In the genomic region with DNA sequence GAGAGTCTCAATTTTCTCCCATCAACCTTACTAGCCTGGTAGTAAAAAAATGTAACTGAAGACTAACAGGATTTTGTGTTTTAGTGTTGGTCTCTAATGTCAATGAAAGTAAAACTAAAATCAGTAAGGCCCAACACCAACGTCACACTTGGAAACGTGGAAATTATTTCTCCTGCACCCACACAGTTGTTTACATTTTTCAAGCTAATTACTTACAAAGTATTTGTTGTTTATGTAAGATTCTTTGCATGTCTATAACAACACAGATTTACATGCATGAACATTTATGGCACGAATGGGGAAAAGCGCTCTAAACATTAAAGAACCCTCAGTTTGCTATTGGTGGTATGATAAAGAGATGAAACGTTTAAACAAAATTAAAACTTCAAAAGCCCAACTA, we compare ENCODE assay signal across 14 mouse cellular contexts. TPM values are rescaled to one million over a fixed set of nuclear protein-coding genes. Genes with fewer than 3 reads are reported as not detected.
A peak's percentile ranks its signal among the peaks of the same experiment; 100 is the strongest.
DNase-seq lines count a peak whose midpoint lies in the region; ATAC-seq lines count a peak whose summit lies in the region.
"Had no signal": no experiment of that assay in that cellular context is flagged by ENCODE, and none has a peak within 500 bp of the region (broad histone marks: within the 10 kb centered on the region; RNA-seq: fewer than 3 reads in every experiment).

No protein-coding gene starts in this region.

- H3K9me3 ChIP-seq in forebrain, embryonic 10.5 days: no peaks in the 10 kb centered on the region
- H3K9me3 ChIP-seq in forebrain, embryonic 12.5 days: no peaks in the 10 kb centered on the region
- no peaks in the 10 kb centered on the region for H3K9me3 ChIP-seq in kidney, embryonic 15.5 days (replicated peaks)
- no peaks in the 10 kb centered on the region for H3K9me3 ChIP-seq in midbrain, embryonic 12.5 days
- H3K9me3 ChIP-seq in midbrain, embryonic 16.5 days (replicated peaks; ENCODE audit: control insufficient read depth, low read length, poor library complexity, severe bottlenecking): no peaks in the 10 kb centered on the region
- H3K9me3 ChIP-seq: embryonic facial prominence, embryonic 13.5 days; forebrain, embryonic 13.5 days; liver, embryonic 13.5 days had no signal

- no peaks in the 10 kb centered on the region for H3K36me3 ChIP-seq in forebrain, embryonic 10.5 days (replicated peaks)
- H3K36me3 ChIP-seq in forebrain, embryonic 12.5 days (replicated peaks): no peaks in the 10 kb centered on the region
- no peaks in the 10 kb centered on the region for H3K36me3 ChIP-seq in kidney, embryonic 15.5 days
- no peaks in the 10 kb centered on the region for H3K36me3 ChIP-seq in midbrain, embryonic 12.5 days
- H3K36me3 ChIP-seq in midbrain, embryonic 16.5 days (ENCODE audit: control insufficient read depth, insufficient read depth, low read length): no peaks in the 10 kb centered on the region
- H3K36me3 ChIP-seq: embryonic facial prominence, embryonic 13.5 days; liver, embryonic 13.5 days had no signal

- ATAC-seq in forebrain, embryonic 12.5 days (ENCODE audit: low FRiP score): no peak
- ATAC-seq in kidney, embryonic 15.5 days (replicated peaks; ENCODE audit: low FRiP score): no peak
- no peak for ATAC-seq in midbrain, embryonic 12.5 days (ENCODE audit: low FRiP score, low read depth)
- ATAC-seq in midbrain, embryonic 16.5 days: no peak

- 79% methylated on average over 5 of the region's 5 CpGs for WGBS in forebrain, embryonic 10.5 days
- WGBS in forebrain, embryonic 12.5 days: 66% methylated on average over 5 of the region's 5 CpGs
- 68% methylated on average over 5 of the region's 5 CpGs for WGBS in kidney, embryonic 15.5 days
- 67% methylated on average over 5 of the region's 5 CpGs for WGBS in midbrain, embryonic 12.5 days
- WGBS in midbrain, embryonic 16.5 days: 65% methylated on average over 5 of the region's 5 CpGs

- DNase-seq in forebrain, embryonic 10.5 days (ENCODE audit: extremely low spot score, low spot score): no peak
- no peak for DNase-seq in kidney, adult 18-20 months
- DNase-seq in right cerebral cortex, postnatal 25 days: no peak
- DNase-seq in adrenal gland, adult (ENCODE audit: inconsistent age in 2 of 2, low spot score in 1 of 2): no peak
- DNase-seq: cerebellum, adult 18-20 months; left cerebral cortex, postnatal 4 days; liver, embryonic 13.5 days; right cerebral cortex, postnatal 4 days had no signal

- H3K4me1 ChIP-seq in forebrain, embryonic 10.5 days: peaks cover 56% of the 10 kb centered on the region
- peaks cover 39% of the 10 kb centered on the region for H3K4me1 ChIP-seq in forebrain, embryonic 12.5 days
- peaks cover 27% of the 10 kb centered on the region for H3K4me1 ChIP-seq in kidney, embryonic 15.5 days
- peaks cover 34% of the 10 kb centered on the region for H3K4me1 ChIP-seq in midbrain, embryonic 12.5 days
- peaks cover 25% of the 10 kb centered on the region for H3K4me1 ChIP-seq in midbrain, embryonic 16.5 days (ENCODE audit: control insufficient read depth, insufficient read depth, low read length)
- H3K4me1 ChIP-seq: liver, embryonic 13.5 days had no signal

- H3K9ac ChIP-seq in forebrain, embryonic 12.5 days: no peak overlapping the region
- H3K9ac ChIP-seq in kidney, embryonic 15.5 days: no peak overlapping the region
- no peak overlapping the region for H3K9ac ChIP-seq in midbrain, embryonic 12.5 days (replicated peaks)
- no peak overlapping the region for H3K9ac ChIP-seq in midbrain, embryonic 16.5 days (ENCODE audit: low read depth, low read length)
- H3K9ac ChIP-seq: embryonic facial prominence, embryonic 13.5 days; forebrain, embryonic 13.5 days; liver, embryonic 13.5 days had no signal

- no peak overlapping the region for H3K4me3 ChIP-seq in forebrain, embryonic 10.5 days
- no peak overlapping the region for H3K4me3 ChIP-seq in forebrain, embryonic 12.5 days (replicated peaks)
- no peak overlapping the region for H3K4me3 ChIP-seq in kidney, embryonic 15.5 days (replicated peaks)
- no peak overlapping the region for H3K4me3 ChIP-seq in midbrain, embryonic 12.5 days
- H3K4me3 ChIP-seq in midbrain, embryonic 16.5 days (ENCODE audit: low read depth, low read length): no peak overlapping the region
- H3K4me3 ChIP-seq: embryonic facial prominence, embryonic 13.5 days; forebrain, embryonic 13.5 days; liver, embryonic 13.5 days had no signal

- peak overlapping the region; percentile 36; the same call in 1 of the 2 replicates for H3K27ac ChIP-seq in forebrain, embryonic 10.5 days
- H3K27ac ChIP-seq in forebrain, embryonic 12.5 days: no peak overlapping the region
- 0 out of 2 replicates have a peak overlapping the region, but pooled peaks have one; percentile 60 for H3K27ac ChIP-seq in kidney, embryonic 15.5 days
- 0 out of 2 replicates have a peak overlapping the region, but pooled peaks have one; percentile 6 for H3K27ac ChIP-seq in midbrain, embryonic 12.5 days (replicated peaks)
- H3K27ac ChIP-seq in midbrain, embryonic 16.5 days (ENCODE audit: low read length): no peak overlapping the region
- H3K27ac ChIP-seq: embryonic facial prominence, embryonic 13.5 days; forebrain, embryonic 13.5 days; liver, embryonic 13.5 days had no signal

- H3K4me2 ChIP-seq in forebrain, embryonic 12.5 days: no peak overlapping the region
- no peak overlapping the region for H3K4me2 ChIP-seq in kidney, embryonic 15.5 days
- H3K4me2 ChIP-seq in midbrain, embryonic 12.5 days (replicated peaks): no peak overlapping the region
- H3K4me2 ChIP-seq in midbrain, embryonic 16.5 days (ENCODE audit: low read length): no peak overlapping the region
- H3K4me2 ChIP-seq: embryonic facial prominence, embryonic 13.5 days; forebrain, embryonic 13.5 days; liver, embryonic 13.5 days had no signal

- no peaks in the 10 kb centered on the region for H3K27me3 ChIP-seq in forebrain, embryonic 10.5 days (ENCODE audit: poor library complexity, severe bottlenecking)
- no peaks in the 10 kb centered on the region for H3K27me3 ChIP-seq in forebrain, embryonic 12.5 days
- no peaks in the 10 kb centered on the region for H3K27me3 ChIP-seq in kidney, embryonic 15.5 days
- no peaks in the 10 kb centered on the region for H3K27me3 ChIP-seq in midbrain, embryonic 12.5 days
- no peaks in the 10 kb centered on the region for H3K27me3 ChIP-seq in midbrain, embryonic 16.5 days (ENCODE audit: control insufficient read depth, insufficient read depth, low read depth, low read length)
- H3K27me3 ChIP-seq: embryonic facial prominence, embryonic 13.5 days; forebrain, embryonic 13.5 days; liver, embryonic 13.5 days had no signal

RNA-seq across cellular contexts. Expression of gene Mllt3, which starts 49.1 kb away (rescaled TPM):
- 51.8 and 55.6 TPM in 2 replicates for polyA plus RNA-seq in forebrain, embryonic 10.5 days (2016; fragmentation: Nextera tagmentation; extraction: Ambion mirVana)
- polyA plus RNA-seq in forebrain, embryonic 12.5 days (2016; fragmentation: Nextera tagmentation; extraction: Ambion mirVana): 81.7 and 82.1 TPM in 2 replicates
- polyA plus RNA-seq in kidney, embryonic 15.5 days (2015; fragmentation: Nextera tagmentation; extraction: Ambion mirVana): 32.4 and 39.5 TPM in 2 replicates
- polyA plus RNA-seq in midbrain, embryonic 12.5 days (2016; fragmentation: Nextera tagmentation; extraction: Ambion mirVana): 80.2 and 99.9 TPM in 2 replicates
- 74.9 and 99.3 TPM in 2 replicates for polyA plus RNA-seq in midbrain, embryonic 16.5 days (2015; fragmentation: Nextera tagmentation; extraction: Ambion mirVana)

Comparison
In these comparisons a context has a peak if more than half of its experiments do, and no peak if none do; other contexts are left out.
1. H3K27ac ChIP-seq: peak in forebrain, embryonic 10.5 days (single experiment), kidney, embryonic 15.5 days (single experiment) and midbrain, embryonic 12.5 days (single experiment); none in forebrain, embryonic 12.5 days (single experiment) and midbrain, embryonic 16.5 days (single experiment).